Comparison of ENCODE assay signal across 11 mouse cellular contexts in genomic region chr4:62805841-62806240, GRCm38 (mm10).
DNase-seq lines count a peak whose midpoint lies in the region; ATAC-seq lines count a peak whose summit lies in the region.
"Had no signal": no experiment of that assay in that cellular context is flagged by ENCODE, and none has a peak within 500 bp of the region (broad histone marks: within the 10 kb centered on the region; RNA-seq: fewer than 3 reads in every experiment).

No protein-coding gene starts in this region.

- DNase-seq in adrenal gland, adult 2 months, result peak; percentile 20
- DNase-seq in adrenal gland, adult 18-20 months (ENCODE audit: low spot score in 2 of 2), result no peak
- no peak for DNase-seq in limb, embryonic 10.5 days (ENCODE audit: low spot score)
- peak; percentile 69 for DNase-seq in heart, embryonic 10.5 days (ENCODE audit: low spot score)
- DNase-seq in yolk sac, embryonic 10.5 days (ENCODE audit: low spot score), result no peak
- DNase-seq in cerebellum, adult 11 months, result no peak
- DNase-seq: cerebellum, postnatal 25 days; gastrocnemius, postnatal 10 days had no signal

- no peaks in the 10 kb centered on the region for H3K9me3 ChIP-seq in limb, embryonic 15.5 days
- H3K9me3 ChIP-seq in limb, embryonic 10.5 days (replicated peaks), result no peaks in the 10 kb centered on the region
- H3K9me3 ChIP-seq in heart, embryonic 10.5 days, result no peaks in the 10 kb centered on the region
- H3K9me3 ChIP-seq: midbrain, embryonic 10.5 days had no signal

- no peak overlapping the region for H3K9ac ChIP-seq in limb, embryonic 15.5 days

- no peak overlapping the region for H3K4me3 ChIP-seq in limb, embryonic 15.5 days
- H3K4me3 ChIP-seq in limb, embryonic 10.5 days, result no peak overlapping the region
- 0 out of 2 replicates have a peak overlapping the region, but pooled peaks have one; percentile 1 for H3K4me3 ChIP-seq in heart, embryonic 10.5 days
- H3K4me3 ChIP-seq: midbrain, embryonic 10.5 days had no signal

- H3K27ac ChIP-seq in limb, embryonic 15.5 days, result 0 out of 2 replicates have a peak overlapping the region, but pooled peaks have one; percentile 19
- no peak overlapping the region for H3K27ac ChIP-seq in limb, embryonic 10.5 days
- H3K27ac ChIP-seq in heart, embryonic 10.5 days, result peak overlapping the region; percentile 64; the same call in 1 of the 2 replicates
- H3K27ac ChIP-seq: midbrain, embryonic 10.5 days had no signal

- H3K4me2 ChIP-seq in limb, embryonic 15.5 days, result no peak overlapping the region

- WGBS in limb, embryonic 15.5 days, result 13% methylated on average over 6 of the region's 6 CpGs
- 9% methylated on average over 6 of the region's 6 CpGs for WGBS in limb, embryonic 10.5 days
- WGBS in heart, embryonic 10.5 days, result 17% methylated on average over 6 of the region's 6 CpGs

- peaks cover 6% of the 10 kb centered on the region for H3K4me1 ChIP-seq in limb, embryonic 15.5 days
- peaks cover 5% of the 10 kb centered on the region; the same call in 1 of the 2 replicates for H3K4me1 ChIP-seq in limb, embryonic 10.5 days
- H3K4me1 ChIP-seq in heart, embryonic 10.5 days, result peaks cover 11% of the 10 kb centered on the region
- H3K4me1 ChIP-seq: midbrain, embryonic 10.5 days had no signal

- H3K27me3 ChIP-seq in limb, embryonic 15.5 days, result no peaks in the 10 kb centered on the region
- no peaks in the 10 kb centered on the region for H3K27me3 ChIP-seq in limb, embryonic 10.5 days (ENCODE audit: low read depth, poor library complexity, severe bottlenecking)
- no peaks in the 10 kb centered on the region for H3K27me3 ChIP-seq in heart, embryonic 10.5 days (ENCODE audit: insufficient read depth, poor library complexity, severe bottlenecking)

- ATAC-seq in limb, embryonic 15.5 days (ENCODE audit: insufficient number of reproducible peaks, low FRiP score, low TSS enrichment, low read depth), result no peak
- peak; percentile 36 for ATAC-seq in megakaryocyte progenitor cell, adult 5-6 weeks (replicated peaks; ENCODE audit: poor library complexity)

- H3K36me3 ChIP-seq in limb, embryonic 15.5 days, result no peaks in the 10 kb centered on the region
- no peaks in the 10 kb centered on the region for H3K36me3 ChIP-seq in limb, embryonic 10.5 days
- H3K36me3 ChIP-seq in heart, embryonic 10.5 days, result no peaks in the 10 kb centered on the region
- H3K36me3 ChIP-seq: midbrain, embryonic 10.5 days had no signal

Comparison
In these comparisons a context has a peak if more than half of its experiments do, and no peak if none do; other contexts are left out.
1. DNase-seq: peak in adrenal gland, adult 2 months (single experiment) and heart, embryonic 10.5 days (single experiment); none in adrenal gland, adult 18-20 months (0 of 2), limb, embryonic 10.5 days (single experiment), yolk sac, embryonic 10.5 days (single experiment) and cerebellum, adult 11 months (single experiment).